Mouse (Mus musculus) embryo, embryonic 9.5 days (tissue): Measurements from ENCODE around the gene Stac.

Source experiments
- DNase-seq: peaks from one replicate; pipeline ENCODE4 v3.0.0-alpha.2; 2017; ENCODE audit errors: extremely low spot score

The Stac gene

DNA sequence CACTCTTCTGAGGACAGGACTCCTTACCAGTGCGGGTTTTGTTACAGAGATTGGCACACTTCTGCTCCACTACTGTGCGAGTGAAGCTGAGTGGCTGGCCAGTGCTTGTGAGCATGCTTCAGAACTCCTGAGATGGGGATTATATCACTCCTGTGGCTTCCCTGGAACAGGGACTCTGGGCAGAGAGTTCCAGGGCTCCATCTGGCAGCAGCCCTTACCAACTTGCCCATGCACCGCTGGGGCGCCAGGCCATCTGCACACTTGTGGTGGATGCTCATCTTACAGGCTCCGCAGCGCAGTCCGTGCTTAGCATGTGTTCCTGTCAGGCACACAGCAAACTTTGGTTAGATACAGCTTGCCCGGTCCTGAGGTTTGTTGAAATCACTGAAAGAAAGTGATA, 83.5 kb downstream of the Stac start:
- DNase-seq: no peak

- DNase-seq: no peak
Observed at GRCm38 (mm10) chr9:111587527-111587926, 102.6 kb downstream of the Stac start.

DNA sequence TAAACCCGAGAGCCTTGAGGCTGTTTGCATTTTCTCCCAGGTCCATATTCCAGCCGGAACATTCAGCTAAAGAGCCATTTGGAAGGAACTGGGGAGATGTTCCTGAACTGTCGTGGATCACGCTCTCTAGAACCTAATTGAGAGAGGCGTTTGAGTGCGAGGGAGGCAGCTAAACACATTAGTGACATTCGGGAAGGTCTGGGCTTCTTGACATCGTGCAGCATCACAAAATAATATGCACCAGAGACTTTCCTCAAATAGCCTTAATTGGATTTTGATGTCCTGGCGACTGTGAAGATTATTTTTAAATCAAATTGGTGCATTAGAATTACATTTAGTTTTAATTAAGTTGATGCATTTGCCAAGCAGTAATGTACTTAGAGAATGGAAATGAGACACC, 111.4 kb downstream of the Stac start:
- no peak for DNase-seq

GRCm38 (mm10) chr9:111577453-111577852, 112.7 kb downstream of the Stac start:
- no peak for DNase-seq

- DNase-seq: no peak
Observed at GRCm38 (mm10) chr9:111575889-111576288, 114.3 kb downstream of the Stac start.

GRCm38 (mm10) chr9:111573836-111574235, 116.3 kb downstream of the Stac start:
- no peak for DNase-seq

- no peak for DNase-seq
Observed at GRCm38 (mm10) chr9:111571619-111572018, 118.5 kb downstream of the Stac start.

DNA sequence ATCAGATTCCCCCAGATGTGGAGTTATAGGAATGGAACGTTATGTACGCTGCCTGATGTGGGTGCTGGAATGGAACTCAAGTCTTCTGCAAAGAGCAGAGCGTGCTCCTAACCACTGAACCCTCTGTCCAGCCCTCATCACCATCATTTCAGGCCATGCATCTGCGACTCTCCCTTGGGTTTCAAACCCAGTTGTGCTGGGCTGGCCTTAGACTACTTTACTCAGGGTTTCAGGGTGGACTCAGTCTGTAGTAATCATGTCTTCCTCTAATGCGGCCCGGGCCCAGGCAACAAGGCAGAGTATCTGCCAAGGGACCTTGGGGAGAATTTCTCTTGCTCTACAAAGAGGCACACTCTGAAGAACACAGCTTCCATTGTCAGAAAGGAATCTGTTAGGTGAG, 126.0 kb downstream of the Stac start:
- no peak for DNase-seq

GRCm38 (mm10) chr9:111563226-111563625, 126.9 kb downstream of the Stac start:
- no peak for DNase-seq

DNA sequence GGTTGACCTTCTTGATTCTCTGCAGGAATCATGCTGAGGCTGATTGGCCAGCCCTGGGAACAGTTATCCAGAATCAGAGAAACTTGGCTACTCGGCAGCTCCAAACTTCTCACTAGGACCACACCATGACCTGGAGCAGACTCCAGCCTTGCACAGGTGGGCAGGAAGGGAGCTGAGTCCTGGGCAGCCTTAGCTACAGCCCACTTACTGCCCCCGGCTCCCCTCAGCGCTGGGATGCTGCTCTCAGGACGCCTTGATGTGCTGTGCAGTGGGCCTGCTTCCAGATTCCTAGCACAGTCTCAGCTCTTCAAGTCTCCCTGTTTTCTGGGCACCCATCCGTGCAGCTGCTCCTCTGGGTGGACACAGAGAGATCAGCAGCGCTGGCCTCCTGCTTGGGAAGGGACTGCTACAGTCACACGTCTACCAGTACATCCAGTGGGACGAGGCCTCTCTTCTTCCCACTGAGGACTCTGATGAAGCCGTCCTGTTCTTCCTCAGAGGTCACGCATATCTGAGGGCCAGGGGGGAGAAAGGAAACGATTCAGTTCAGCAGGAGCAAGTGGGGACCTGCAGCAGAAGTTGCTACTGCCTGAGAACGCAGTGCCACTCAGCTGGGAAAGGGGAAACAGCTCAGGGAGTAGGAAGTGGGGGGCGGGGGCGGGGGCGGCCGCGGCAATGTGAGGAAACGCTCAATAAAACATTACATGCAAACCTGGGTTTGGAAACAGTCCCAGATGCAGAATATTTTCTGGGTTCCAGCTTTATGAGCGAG, 127.7 kb downstream of the Stac start:
- DNase-seq: no peak

DNA sequence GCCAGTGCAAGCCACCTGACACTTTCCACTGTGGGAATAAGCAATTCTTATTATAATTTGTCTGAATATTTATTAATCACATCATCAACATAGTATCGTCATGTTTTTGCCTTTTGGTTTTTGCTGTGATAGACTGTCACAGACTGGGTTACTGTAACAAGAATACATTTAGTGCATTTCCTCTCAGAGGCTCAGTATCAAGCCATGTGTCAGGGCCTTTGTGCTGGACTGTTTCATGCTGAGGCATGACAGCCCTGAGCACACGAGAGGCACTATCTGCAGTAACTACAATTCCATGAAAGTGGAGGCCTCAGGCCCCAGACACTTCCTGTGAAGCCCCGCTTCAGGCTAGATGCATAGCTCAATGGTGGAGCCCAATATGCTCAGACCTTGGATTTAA, 133.4 kb downstream of the Stac start:
- DNase-seq: no peak

DNA sequence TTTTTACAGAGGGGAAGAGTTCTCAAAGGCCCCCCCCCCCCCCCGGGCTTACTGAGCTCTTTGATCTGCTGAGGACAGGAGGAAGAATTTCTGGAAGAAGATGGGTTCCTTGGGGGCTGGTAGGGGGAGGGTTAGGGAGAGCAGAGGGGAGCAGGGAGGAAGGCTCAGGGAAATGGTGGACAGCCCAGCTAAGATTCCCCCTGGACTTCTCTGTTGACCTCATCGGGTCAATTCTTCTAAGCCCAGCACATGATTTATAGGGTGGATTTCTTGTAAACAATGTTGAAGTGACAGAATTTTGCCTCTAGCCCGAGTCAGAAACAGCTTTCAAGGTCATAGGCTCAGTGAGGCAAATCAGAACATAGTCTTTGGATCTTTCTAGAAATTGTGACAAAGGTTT, 137.3 kb downstream of the Stac start:
- DNase-seq: no peak

- peak; percentile 42 for DNase-seq
Observed at GRCm38 (mm10) chr9:111551461-111552190, 138.5 kb downstream of the Stac start.

DNA sequence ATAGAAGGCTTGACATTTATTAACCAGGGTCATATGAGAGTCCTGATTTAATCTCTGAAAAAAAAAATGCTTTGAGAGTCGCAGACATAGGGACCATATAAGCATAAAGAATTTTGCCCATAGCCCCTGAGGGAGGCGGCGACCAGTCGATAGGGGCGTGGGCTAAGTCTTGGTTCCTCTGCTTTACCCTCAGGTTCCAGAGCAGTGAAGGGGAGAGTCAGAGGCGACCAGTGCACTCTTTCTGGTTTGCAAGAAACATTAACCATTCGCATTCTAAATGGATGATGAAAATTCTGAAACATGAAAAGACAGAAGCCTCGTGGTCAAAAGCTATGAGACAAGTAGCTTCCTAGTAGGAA, 139.2 kb downstream of the Stac start:
- no peak for DNase-seq

GRCm38 (mm10) chr9:111550281-111550962, 139.7 kb downstream of the Stac start:
- DNase-seq: no peak

GRCm38 (mm10) chr9:111542663-111543062, 147.5 kb downstream of the Stac start:
- no peak for DNase-seq

DNA sequence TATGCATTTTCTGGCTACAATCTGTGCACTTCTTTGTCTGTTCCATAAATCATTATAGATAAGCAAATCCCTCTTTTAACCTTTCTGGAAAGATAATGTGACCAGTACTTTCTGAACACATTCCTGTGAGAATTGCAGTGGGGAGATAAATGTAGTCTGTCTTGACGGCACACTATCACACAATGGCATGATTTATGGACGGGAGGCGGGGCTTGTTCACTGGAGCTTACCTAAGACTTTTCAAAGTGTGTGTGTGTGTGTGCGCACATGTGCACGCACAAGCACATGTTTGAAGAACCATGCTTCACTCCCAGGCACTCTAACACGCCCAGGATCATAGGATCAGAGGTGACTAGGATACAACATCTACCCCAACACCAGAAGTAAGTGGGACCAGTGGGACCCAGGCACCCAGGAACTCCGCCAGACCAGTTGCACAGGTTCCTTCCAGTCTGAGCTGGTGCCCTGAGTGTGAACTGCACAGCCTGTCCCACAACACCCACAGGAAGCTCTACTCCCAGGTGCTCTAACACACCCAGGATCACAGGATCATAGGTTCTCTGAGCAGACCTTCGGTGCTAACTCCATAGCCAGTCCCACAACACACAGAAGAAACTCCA, 154.6 kb downstream of the Stac start:
- DNase-seq: peak; percentile 11

DNA sequence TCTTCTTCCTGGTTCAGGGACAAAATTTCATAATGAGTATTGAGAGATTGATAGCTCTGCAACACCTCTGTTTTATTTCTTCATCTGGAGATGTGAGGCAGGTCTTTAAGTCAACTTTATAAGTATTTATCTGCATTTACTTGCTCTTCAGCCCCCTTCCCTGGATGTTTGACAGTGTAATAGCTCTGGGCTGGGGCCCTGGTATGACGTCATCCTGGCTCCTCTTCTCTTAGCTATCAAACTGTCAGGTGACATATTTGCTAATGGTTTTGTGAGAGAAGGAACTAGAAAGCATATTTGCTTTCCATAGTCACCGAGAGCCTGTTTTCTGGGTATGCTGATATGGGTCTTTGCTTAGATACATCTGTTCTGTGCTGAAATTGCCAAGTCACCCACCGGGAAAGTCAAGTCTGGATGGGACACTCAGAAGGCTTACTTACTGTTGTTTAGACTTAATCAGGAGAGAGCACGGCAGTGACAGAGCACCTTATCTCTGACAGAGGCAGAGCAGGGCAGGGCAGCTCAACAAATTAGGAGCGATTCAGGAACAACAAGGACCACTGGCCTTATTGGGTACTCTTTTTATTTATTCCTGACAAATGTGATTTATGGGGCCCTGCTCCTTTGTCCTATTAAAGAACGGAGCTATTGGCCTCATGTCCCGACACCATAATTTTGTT, 155.3 kb downstream of the Stac start:
- DNase-seq: peak; percentile 12

DNA sequence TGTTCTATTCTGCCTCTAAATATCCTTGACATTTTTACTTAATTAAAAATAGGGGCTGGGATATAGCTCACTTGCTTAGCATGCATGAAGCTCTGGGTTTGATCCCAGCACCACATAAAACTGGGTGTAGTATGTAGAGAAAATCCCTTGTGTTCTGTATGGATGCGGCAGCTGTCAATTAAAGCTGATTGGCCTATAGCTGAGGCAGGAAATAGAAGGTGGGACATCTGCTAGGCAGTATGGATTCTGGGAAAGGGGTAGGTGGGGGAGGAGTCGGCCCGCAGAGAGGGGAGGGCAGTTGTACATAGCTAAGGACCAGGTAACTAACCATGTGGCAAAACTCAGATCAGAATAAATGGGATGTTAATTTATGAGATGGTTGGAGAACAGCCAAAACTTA, 166.3 kb downstream of the Stac start:
- no peak for DNase-seq

DNA sequence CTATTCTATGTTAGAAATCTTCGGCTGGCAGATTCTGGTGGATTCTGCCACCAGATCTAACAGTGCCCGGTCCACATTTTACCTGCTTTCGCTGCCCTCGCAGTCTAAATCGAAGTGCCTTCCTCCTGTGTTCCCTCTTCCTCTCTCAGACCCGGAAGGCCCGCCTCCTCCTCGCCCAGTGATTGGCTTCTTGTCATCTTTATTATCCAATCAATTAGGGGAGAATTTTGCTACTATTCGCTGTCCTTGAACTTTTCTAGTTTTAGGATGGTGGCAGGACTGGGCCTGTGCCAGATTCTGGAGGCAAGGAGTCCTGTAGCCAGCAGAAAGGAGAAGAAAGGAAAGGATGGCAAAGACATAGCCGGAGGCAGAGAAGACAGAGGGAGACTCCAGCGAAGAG, 167.0 kb downstream of the Stac start:
- DNase-seq: no peak

GRCm38 (mm10) chr9:111522226-111522625, 167.9 kb downstream of the Stac start:
- DNase-seq: no peak

GRCm38 (mm10) chr9:111515536-111515935, 174.6 kb downstream of the Stac start:
- no peak for DNase-seq
